Mouse (Mus musculus): ENCODE data around the gene Abcc2. TPM values are rescaled to one million over a fixed set of nuclear protein-coding genes. Genes with fewer than 3 reads are reported as not detected.

Gene Abcc2
- total RNA-seq, 2 experiments from 2014 or later = not detected

DNA sequence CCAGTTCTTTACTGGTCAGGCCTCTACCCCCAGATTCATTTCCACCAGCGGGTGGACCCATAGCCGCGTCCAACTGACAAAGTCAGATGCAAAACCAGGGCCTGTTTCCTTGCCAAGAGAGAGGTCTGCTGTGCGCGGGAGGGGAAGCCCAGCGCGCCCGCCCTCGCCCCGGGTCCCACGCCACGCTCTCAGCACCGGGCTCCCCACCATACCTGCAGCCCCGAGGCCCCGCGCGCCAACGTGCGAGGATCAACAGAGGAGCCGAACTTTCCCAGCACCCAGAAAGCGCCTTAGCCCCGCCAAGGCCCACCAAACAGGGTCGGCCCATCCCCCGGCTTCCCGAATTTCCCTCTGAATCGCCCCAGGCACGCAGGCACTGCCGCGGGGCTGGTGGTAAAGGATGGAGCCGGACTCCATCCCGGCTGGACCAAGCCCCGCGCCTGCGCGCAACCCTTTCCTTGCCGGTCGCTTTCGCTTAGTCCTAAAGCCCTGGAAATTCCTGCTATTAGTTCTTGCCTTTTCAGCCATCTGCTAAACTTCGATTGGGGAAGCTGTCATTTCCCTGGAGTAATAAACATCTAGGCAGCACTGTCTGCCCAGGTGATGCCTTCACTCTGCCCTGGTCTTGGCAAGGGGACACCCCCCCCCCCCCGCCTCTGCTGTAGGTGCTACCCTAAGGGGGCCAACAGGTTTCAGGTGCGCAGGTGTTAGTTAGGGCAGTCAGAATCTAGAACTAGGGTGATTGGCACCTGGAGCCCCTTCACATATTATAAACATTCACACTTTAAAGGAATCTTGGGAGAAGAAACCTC, 97.6 kb downstream of the Abcc2 start:
- DNase-seq (ENCODE audit: low spot score in 2 of 2) = peak; percentile 22 to 57
- no peak for TF ChIP-seq CTCF (conservative IDR thresholded peaks at IDR 0.05)
- Histone ChIP-seq H3K4me3 (peak overlapping the region; percentile 74), H3K27ac (peak overlapping the region; percentile 83)

DNA sequence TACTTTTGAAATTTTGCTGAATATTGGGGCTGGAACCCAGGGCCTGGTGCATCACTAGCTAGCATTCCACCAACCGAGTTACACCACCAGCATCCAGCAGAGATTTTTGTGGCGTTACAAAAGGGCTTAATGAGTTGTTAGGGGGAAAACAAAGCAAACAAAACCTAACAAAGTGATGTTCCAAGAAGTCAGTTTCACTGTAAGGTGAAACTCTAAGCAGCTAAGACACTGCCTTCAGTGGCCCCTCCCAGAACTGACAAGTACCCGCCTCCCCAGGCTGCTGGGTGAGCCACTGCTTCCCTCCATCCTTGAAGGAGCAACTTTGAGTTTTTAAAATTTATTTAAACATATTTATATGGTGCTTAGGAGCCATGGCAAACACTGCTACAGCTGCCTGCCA, 98.4 kb downstream of the Abcc2 start:
- no peak overlapping the region for H3K4me3 ChIP-seq
- H3K27ac ChIP-seq = no peak overlapping the region
- DNase-seq (ENCODE audit: low spot score in 2 of 2) = no peak
- no peak for TF ChIP-seq CTCF (conservative IDR thresholded peaks at IDR 0.05)

DNA sequence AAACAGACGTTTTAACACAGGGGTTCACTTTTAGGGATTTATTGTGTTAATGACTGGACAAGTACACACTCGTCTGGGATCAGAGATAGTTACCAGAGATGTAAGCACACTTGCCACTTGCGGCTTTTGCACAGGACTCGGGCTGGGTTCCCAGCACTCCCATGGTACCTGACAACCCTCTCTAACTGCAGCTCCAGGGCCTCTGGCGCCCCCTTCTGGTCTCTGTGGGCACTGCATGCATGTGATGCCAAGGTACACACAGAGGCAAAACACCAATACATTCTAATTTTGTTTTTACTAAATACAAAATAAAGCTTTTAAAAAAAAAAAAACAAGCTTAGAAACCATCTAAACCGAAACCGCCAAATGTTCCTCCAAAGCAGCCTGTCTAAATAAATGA, 99.6 kb downstream of the Abcc2 start:
- no peak overlapping the region for H3K27ac ChIP-seq
- no peak overlapping the region for H3K4me3 ChIP-seq
- peak; percentile 67 for TF ChIP-seq CTCF (conservative IDR thresholded peaks at IDR 0.05)
- DNase-seq (ENCODE audit: low spot score in 2 of 2) = no peak

DNA sequence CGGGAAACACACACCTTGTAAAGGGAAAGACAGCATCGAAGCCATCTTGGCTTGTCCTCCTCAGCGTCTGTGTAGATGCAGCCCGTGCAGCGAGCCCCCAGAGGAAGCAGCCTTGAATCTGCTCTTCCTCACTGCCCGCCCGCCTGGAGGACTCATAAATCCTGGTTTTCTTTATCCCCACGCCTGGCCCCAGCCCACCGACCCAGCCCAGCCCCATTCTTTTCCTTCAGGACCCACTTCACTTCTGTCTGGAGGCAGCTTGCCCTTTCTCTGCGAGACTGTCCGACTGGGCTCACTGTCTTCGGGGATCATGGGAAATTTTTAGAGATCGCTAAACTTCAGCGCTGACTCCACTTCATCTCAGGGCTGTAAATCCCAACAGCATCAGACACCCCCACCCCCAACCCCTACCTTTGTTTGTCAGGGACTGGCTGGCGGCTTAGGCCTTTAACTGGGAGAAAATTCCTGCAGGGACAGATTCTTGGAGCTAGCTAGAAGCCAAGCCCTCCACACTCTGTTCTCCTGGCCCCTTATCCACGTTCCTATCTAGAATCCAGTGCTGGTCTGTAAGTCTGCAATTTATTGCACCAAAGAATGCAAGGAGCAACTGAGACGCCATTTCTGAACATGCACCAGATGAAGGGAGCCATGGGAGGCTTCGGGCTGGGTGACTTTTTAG, 101.0 kb downstream of the Abcc2 start:
- no peak for TF ChIP-seq CTCF (conservative IDR thresholded peaks at IDR 0.05)
- H3K4me3 ChIP-seq = no peak overlapping the region
- no peak for DNase-seq (ENCODE audit: low spot score in 2 of 2)
- H3K27ac ChIP-seq = no peak overlapping the region

DNA sequence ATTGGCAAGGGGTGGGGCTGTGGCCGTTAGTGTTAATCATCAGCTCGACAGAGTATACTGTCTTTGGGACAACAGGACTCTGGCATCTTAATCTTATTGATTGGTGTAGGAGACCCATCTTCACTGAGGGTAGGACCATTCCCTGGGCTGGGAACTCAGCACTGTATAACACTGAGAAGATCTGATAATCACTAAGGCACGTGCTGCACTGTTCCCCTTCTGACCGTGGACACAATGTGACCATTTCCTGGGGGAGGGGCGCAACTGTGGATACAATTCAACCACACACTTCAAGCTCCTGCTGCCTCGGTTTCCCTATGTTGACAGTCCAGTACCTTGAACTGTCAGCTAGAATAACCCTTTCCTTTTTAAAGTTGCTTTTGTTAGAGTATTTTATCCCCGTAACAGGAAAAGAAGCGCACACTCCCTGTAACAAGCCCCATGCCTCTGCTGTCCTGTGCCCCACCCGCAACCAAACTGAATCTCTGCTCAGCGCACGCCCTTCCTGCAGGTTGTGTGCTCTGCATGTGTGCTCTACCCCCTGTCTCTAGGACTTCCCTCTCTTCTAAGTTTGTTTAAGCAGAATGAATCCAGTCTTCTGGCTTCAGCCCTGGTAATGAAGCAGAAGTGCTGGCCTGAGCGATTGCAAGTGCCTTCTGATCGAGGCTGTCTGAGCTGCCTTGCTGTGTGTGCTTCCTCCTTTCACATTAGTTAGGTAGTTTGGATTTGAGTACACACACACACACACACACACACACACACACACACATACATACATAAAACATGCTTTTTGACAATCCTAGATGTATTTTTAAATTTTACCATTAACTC, 102.9 kb downstream of the Abcc2 start:
- no peak overlapping the region for H3K27ac ChIP-seq
- no peak overlapping the region for H3K4me3 ChIP-seq
- DNase-seq (ENCODE audit: low spot score in 2 of 2) = no peak
- TF ChIP-seq CTCF (conservative IDR thresholded peaks at IDR 0.05) = no peak

DNA sequence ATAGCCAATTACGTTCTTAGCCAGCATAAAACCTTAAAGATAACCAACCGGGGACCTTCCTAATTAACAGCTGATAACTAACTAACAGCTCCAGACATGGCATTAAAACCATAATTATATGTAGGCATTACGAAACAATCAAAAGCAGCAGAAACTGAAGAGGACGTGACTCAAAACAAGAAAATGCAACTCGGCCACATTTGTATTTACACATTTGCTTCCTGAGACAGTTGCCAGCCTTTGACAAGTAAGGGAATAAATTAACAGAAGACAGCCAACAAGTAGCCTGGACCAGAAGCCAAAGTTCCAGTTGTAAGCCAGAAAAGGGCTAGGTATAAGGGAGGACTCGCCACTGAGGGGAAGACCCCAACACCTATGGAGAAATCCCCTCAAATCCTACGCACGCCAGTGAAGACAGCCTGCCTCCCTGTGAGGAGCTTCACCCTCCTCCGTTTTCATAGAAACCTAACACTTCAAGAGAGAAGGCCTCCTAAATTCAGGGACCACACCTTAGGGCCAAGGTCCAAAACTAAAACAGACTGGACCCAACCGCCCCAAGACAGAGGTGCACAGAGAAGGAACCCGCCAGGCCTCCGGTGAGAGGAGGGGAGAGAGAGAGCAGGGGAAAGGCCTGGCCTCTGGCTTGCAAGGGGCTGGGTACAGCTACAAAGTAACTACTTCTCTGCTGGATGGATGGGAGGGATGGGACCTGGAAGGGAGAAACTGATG, 104.5 kb downstream of the Abcc2 start:
- Histone ChIP-seq H3K4me3 (no peak overlapping the region), H3K27ac (no peak overlapping the region)
- no peak for DNase-seq (ENCODE audit: low spot score in 2 of 2)
- no peak for TF ChIP-seq CTCF (conservative IDR thresholded peaks at IDR 0.05)

DNA sequence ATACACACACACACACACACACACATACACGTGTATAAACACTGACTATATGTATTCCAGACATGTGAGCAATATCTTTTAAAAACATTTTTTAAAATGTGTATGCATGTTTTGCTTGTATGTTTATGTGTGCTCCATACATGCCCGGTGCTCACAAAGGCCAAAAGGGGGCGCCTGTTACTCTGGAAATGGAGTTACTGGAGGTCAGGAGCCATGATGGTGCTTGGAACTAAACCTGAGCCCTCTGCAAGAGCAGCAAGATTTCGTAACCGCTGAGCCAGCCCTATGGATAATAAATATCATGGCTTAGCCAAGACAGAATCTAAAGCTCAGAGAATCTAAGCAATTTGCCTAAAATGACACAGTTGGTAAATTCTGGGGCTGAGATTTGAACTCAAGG, 105.2 kb downstream of the Abcc2 start:
- no peak for DNase-seq (ENCODE audit: low spot score in 2 of 2)
- TF ChIP-seq CTCF (conservative IDR thresholded peaks at IDR 0.05) = 0 out of 2 replicates have a peak, but pooled peaks have one; percentile 12
- H3K4me3 ChIP-seq = no peak overlapping the region
- no peak overlapping the region for H3K27ac ChIP-seq

DNA sequence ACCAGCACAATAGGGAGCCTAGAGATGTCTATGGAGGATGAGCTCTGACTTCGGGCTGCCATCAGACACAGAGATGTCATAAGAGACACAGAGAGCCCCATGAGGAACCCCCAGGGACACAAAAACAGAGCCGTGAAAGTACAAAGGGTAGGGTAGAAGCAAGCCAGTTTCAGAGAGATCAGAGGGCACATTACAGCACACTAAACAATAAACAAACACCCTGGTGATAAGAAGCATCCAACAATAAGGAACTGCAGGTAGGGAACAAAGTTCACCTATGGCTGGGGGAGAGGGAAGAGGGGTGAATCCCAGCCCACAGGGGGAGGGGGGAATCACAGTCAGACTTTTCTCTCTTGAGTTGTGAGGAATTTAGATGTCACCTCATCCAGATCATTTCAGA, 105.7 kb downstream of the Abcc2 start:
- no peak overlapping the region for H3K27ac ChIP-seq
- no peak overlapping the region for H3K4me3 ChIP-seq
- no peak for DNase-seq (ENCODE audit: low spot score in 2 of 2)
- no peak for TF ChIP-seq CTCF (conservative IDR thresholded peaks at IDR 0.05)

Other genes with a start within 250 kb of the Abcc2 start
- not detected for gene Nkx2-3, start 169.9 kb upstream of the Abcc2 start, total RNA-seq (2021)
- 10 to 100 TPM; 44.3 to 45.2 TPM for gene Slc25a28, start 107.3 kb upstream of the Abcc2 start, total RNA-seq (2021)
- 10 to 100 TPM; 19.1 to 20.2 TPM for gene Entpd7, start 92.5 kb upstream of the Abcc2 start, total RNA-seq (2021)
- gene Cutc, start 29.2 kb upstream of the Abcc2 start, total RNA-seq (2021) = 1 to 10 TPM; 6.6 to 7.6 TPM
- 10 to 100 TPM; 13.6 to 19.4 TPM for gene Cox15, start 29.2 kb upstream of the Abcc2 start, total RNA-seq (2021)
- 1 to 10 TPM; 9.2 to 9.3 TPM for gene Dnmbp, start 158.0 kb downstream of the Abcc2 start, total RNA-seq (2021)
- gene Cpn1, start 204.4 kb downstream of the Abcc2 start, total RNA-seq (2021) = under 1 TPM in 1 of 2 experiments, not detected in 1; 0.36 TPM
- gene Cyp2c23, start 247.0 kb downstream of the Abcc2 start, total RNA-seq (2021) = not detected

Data from layer of hippocampus, adult 2 months (tissue).